Mouse (Mus musculus): Measurements from ENCODE around the gene Rarb. TPM values are rescaled to one million over a fixed set of nuclear protein-coding genes. Genes with fewer than 3 reads are reported as not detected.

Rarb gene
- total RNA-seq, 2 experiments from 2014 or later = not detected

- no peak for ATAC-seq (replicated peaks; ENCODE audit: low FRiP score, poor library complexity, severe bottlenecking)
Measured at GRCm38 (mm10) chr14:16547492-16548199, 271.3 kb downstream of the Rarb start.

- no peak for ATAC-seq (replicated peaks; ENCODE audit: low FRiP score, poor library complexity, severe bottlenecking)
Measured at GRCm38 (mm10) chr14:16544995-16545394, 274.0 kb downstream of the Rarb start.

GRCm38 (mm10) chr14:16541641-16542040, 277.3 kb downstream of the Rarb start:
- no peak for ATAC-seq (replicated peaks; ENCODE audit: low FRiP score, poor library complexity, severe bottlenecking)

GRCm38 (mm10) chr14:16537433-16537832, 281.5 kb downstream of the Rarb start:
- ATAC-seq (replicated peaks; ENCODE audit: low FRiP score, poor library complexity, severe bottlenecking) = no peak

GRCm38 (mm10) chr14:16528631-16529030, 290.3 kb downstream of the Rarb start:
- no peak for ATAC-seq (replicated peaks; ENCODE audit: low FRiP score, poor library complexity, severe bottlenecking)

GRCm38 (mm10) chr14:16526120-16526519, 292.8 kb downstream of the Rarb start:
- ATAC-seq (replicated peaks; ENCODE audit: low FRiP score, poor library complexity, severe bottlenecking) = no peak

GRCm38 (mm10) chr14:16525137-16525924, 293.6 kb downstream of the Rarb start:
- ATAC-seq (replicated peaks; ENCODE audit: low FRiP score, poor library complexity, severe bottlenecking) = no peak

GRCm38 (mm10) chr14:16522852-16523251, 296.1 kb downstream of the Rarb start:
- no peak for ATAC-seq (replicated peaks; ENCODE audit: low FRiP score, poor library complexity, severe bottlenecking)

- no peak for ATAC-seq (replicated peaks; ENCODE audit: low FRiP score, poor library complexity, severe bottlenecking)
Measured at GRCm38 (mm10) chr14:16519588-16520167, 299.3 kb downstream of the Rarb start.

- no peak for ATAC-seq (replicated peaks; ENCODE audit: low FRiP score, poor library complexity, severe bottlenecking)
Measured at GRCm38 (mm10) chr14:16517958-16518357, 301.0 kb downstream of the Rarb start.

GRCm38 (mm10) chr14:16515731-16516130, 303.2 kb downstream of the Rarb start:
- ATAC-seq (replicated peaks; ENCODE audit: low FRiP score, poor library complexity, severe bottlenecking) = no peak

GRCm38 (mm10) chr14:16510574-16510973, 308.4 kb downstream of the Rarb start:
- ATAC-seq (replicated peaks; ENCODE audit: low FRiP score, poor library complexity, severe bottlenecking) = no peak

- no peak for ATAC-seq (replicated peaks; ENCODE audit: low FRiP score, poor library complexity, severe bottlenecking)
Measured at GRCm38 (mm10) chr14:16509825-16510224, 309.1 kb downstream of the Rarb start.

- ATAC-seq (replicated peaks; ENCODE audit: low FRiP score, poor library complexity, severe bottlenecking) = no peak
Measured at GRCm38 (mm10) chr14:16508760-16509159, 310.2 kb downstream of the Rarb start.

- no peak for ATAC-seq (replicated peaks; ENCODE audit: low FRiP score, poor library complexity, severe bottlenecking)
Measured at GRCm38 (mm10) chr14:16497226-16497661, 321.7 kb downstream of the Rarb start.

GRCm38 (mm10) chr14:16483656-16484380, 335.1 kb downstream of the Rarb start:
- no peak for ATAC-seq (replicated peaks; ENCODE audit: low FRiP score, poor library complexity, severe bottlenecking)

GRCm38 (mm10) chr14:16480621-16481020, 338.3 kb downstream of the Rarb start:
- no peak for ATAC-seq (replicated peaks; ENCODE audit: low FRiP score, poor library complexity, severe bottlenecking)

- no peak for ATAC-seq (replicated peaks; ENCODE audit: low FRiP score, poor library complexity, severe bottlenecking)
Measured at GRCm38 (mm10) chr14:16479521-16479920, 339.4 kb downstream of the Rarb start.

GRCm38 (mm10) chr14:16478606-16479323, 340.2 kb downstream of the Rarb start:
- ATAC-seq (replicated peaks; ENCODE audit: low FRiP score, poor library complexity, severe bottlenecking) = no peak

Data from erythroblast, adult 5-6 weeks (primary cell).